Mouse (Mus musculus) G1E-ER4 (cell line): ENCODE results near the gene Wfdc3. TPM values are rescaled to one million over a fixed set of nuclear protein-coding genes. Genes with fewer than 3 reads are reported as not detected.

Source experiments
- GATA1 ChIP-seq: IDR thresholded peaks from one replicate; pipeline ENCODE4 v1.8.0; 2012; ENCODE audit warnings: low read length, inconsistent platforms
- polyA plus RNA-seq: library from polyadenylated mRNA; stranded (reverse); fragments of >175 nt; gene quantifications from 2 replicates; pipeline ENCODE4 v1.2.3, GENCODE M21; 2012

Gene Wfdc3
- polyA plus RNA-seq, 1 experiment, result 0.03 TPM

DNA sequence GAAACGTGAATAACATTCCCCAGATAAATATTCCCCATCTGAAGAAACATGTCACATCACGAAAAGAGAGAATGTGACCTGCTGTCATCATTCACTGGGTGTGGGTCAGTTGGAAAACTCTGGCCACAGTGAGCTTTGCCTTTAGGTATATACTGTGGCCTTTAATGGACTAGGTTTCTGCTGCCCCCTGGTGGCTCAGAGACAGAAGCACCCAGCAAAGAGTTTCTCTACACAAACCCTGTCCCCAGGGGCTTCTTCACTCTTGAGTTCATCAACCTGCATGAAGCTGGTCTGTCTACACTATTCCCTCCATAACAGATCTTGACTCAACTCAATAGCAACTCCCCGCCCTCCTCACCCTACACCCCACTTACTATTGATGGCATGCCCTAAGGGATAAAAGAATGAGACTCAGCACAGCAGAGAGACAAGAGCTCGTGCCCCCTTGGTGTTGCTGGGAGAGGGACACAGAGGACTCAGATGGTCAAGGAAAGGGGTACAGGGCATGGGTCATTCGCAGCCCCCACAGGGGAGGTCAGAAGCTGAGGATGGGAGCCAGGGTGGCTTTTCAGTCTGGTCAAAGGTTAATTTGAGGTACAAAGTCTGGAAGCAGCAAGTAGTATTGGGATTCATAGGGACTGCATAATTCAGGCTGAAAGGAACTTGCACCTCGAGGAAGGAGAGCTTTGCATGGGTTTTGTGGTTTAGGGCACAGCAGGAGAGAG is 19.7 kb downstream of the Wfdc3 start:
- no peak for TF ChIP-seq GATA1

DNA sequence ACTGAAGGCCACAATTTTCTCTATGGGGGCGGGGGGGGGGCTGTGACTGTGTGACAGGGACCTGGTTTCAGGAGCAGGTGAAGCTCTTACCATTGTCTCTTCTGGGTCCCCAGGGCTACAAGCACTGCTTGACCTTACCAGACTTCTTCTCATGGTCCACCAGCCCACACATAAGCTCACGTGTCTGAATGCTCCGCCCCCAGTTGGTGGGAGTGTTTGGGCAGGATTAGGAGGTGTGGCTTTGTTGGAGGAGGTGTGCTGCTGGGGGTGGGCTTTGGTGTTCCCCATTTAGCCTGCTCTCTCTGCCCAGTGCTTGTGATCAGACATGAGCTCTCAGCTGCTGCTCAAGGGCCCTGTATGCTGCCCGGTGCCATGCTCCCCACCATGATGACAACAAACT is 22.5 kb downstream of the Wfdc3 start:
- no peak for TF ChIP-seq GATA1

DNA sequence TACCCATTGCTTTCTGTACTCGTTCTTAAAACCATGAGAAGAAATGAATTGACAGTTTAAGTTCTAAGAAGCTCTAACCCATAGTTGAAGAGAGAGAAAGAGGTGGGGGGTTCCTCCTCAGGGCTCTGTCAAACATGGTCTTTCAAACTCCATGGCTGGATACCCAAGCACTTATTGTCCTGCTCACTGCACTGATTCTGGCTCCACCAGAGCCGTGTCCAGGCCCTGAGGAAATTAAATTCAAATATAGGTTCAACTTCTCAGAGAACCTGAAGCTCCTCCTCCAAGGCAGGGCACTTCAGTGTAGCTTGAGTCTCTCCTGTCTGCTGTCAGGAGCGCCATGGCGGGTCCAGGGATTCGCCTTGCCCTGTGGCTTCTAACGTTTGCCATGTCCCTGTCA is 30.7 kb downstream of the Wfdc3 start, which contains the start of gene Spint5:
Spint5 (plus strand) TSS at position 301 of the 400 bp plus-strand sequence.
- TF ChIP-seq GATA1, result no peak

DNA sequence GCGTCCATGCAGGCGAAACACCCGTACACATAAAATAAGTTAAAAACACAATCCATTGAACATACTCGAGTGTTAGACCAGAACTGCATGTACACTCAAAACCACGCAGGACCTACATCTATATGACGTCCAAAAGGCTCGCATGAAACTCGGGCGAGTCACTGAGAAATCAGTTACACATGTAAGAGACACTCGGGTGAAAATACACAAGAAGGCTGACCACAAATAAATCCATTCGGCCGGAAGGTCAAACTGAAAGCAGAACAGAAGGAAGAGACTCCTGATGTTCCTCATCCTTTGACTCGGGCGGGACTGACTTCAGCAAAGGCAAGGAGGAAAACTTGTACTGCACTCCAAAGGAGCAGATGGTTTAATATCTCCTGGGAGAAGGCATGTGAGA is 39.7 kb downstream of the Wfdc3 start:
- TF ChIP-seq GATA1, result no peak

DNA sequence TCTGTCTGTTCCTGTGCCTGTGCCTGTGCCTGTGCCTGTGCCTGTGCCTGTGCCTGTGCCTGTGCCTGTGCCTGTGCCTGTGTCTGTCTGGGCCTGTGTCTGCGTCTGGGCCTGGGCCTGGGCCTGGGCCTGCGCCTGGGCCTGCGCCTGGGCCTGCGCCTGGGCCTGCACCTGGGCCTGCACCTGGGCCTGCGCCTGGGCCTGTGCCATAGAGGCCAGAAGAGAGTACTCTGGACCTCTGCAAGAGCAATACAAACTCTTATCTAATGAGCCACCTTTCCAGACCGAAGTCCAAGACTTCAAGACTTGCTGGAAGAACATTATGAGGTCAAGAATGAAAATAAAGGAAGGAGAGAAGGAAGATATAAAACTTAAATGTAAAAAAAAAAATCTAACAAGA is 40.4 kb downstream of the Wfdc3 start:
- TF ChIP-seq GATA1, result no peak

DNA sequence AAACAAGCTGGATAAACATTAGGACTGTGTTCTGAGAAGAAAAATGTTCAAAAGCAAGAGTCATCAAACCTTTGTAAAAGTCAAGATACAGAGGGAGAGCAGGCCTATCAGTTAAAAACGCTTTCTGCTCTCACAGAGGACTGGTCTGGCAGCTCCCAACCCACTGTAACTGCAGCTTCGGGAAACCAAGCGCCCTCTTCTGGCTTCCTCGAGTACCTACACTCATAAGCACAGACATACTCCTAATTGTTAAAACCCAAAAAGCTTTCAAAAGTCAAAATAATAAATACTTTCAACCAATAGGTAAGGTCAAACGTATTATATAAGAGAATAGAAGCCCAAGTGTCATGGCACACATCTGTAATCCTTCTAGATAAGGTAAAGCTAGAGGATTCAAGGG is 41.5 kb downstream of the Wfdc3 start:
- TF ChIP-seq GATA1, result no peak

DNA sequence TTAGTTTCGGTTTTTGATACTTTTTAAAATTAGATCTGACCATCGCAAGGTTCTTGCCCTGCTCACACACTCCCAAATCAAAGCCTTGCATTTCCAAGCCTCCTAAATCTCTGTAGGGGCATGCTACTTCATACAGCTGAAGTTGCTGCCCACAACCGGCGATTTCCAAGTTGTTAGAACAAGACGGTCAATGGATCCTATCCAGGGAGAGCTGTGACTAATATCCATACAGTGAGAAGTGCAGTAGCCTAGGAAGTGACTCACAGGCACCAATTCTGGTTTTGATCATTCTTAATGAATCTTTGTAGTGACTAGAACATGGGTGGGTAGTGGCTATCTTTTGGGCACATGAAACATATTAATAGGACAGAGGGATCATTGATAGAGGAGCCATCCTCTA is 44.0 kb downstream of the Wfdc3 start:
- no peak for TF ChIP-seq GATA1

DNA sequence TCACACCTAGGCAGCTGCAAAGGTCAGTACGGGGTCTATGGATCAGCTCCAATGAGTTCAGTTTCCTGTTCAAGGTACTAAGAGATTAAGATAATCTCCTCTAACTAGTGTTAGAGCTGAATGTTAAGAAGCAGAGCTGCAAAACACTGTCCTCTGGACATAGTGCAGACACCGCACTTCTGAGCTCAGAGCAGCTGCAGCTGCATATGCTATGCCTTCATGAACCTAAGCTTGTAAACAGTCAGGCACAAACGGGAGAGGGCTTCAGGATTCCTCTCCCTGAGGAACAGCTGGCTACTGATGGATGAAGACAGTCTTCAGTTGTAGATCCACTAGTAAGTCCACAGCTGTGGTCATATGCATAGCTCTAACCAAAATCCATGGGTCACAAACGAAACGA is 44.8 kb downstream of the Wfdc3 start:
- TF ChIP-seq GATA1, result no peak

DNA sequence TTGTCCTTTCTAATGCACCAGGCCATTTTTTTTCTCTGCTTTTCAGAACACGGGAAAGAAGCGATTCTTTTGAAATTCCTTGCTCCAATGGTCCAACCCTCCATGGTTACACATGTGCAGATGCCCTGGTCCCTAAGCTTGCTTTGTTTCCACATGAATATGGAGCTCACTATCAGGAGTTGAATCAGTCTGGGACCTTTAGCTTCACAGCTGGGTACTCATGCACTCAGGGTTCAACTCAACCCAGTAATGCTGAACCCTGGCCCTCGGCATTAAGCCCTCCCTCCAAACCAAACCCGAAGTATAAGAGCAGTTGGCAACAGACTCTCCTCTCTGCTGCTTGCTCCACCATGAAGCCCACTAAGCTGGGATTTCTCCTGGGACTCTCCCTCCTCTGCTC is 47.5 kb downstream of the Wfdc3 start, which contains the start of gene Spint4:
Spint4 (plus strand) TSS at position 301 of the 400 bp plus-strand sequence.
- no peak for TF ChIP-seq GATA1

DNA sequence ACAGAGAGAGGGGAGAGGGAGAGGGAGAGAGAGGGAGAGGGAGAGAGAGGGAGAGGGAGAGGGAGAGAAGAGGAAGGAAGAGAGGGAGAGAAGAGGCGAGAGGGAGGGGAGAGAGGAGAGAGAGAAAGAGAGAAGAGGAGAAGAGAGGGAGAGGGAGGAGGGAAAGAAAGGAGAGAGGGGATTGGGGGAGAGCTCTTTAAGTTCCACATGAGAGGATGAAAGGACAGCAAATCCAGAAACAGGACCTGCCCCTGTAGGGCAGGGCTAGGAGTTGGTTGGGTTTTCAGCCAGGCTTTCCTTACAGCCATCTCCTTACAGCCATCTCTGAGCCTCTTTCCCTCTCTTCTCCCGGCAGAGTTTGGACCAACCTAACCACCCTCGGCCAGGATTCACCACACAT is 60.9 kb downstream of the Wfdc3 start, which contains the start of gene Wfdc13:
Wfdc13 (plus strand) TSS at position 301 of the 400 bp plus-strand sequence.
- TF ChIP-seq GATA1, result no peak

Other genes with a start within 250 kb of the Wfdc3 start
- gene Pigt, start 248.4 kb downstream of the Wfdc3 start, polyA plus RNA-seq, result 118 and 139 TPM in 2 replicates
- not detected in 2 replicates for gene Wfdc2, start 183.5 kb downstream of the Wfdc3 start, polyA plus RNA-seq
- gene Spint3, start 172.5 kb downstream of the Wfdc3 start, polyA plus RNA-seq, result not detected in 2 replicates
- not detected in 2 replicates for gene Wfdc6a, start 160.5 kb downstream of the Wfdc3 start, polyA plus RNA-seq
- not detected in 2 replicates for gene Eppin, start 152.3 kb downstream of the Wfdc3 start, polyA plus RNA-seq
- gene Wfdc6b, start 132.4 kb downstream of the Wfdc3 start, polyA plus RNA-seq, result not detected in 2 replicates
- not detected in 2 replicates for gene Wfdc8, start 132.3 kb downstream of the Wfdc3 start, polyA plus RNA-seq
- not detected in 2 replicates for gene Wfdc16, start 107.1 kb downstream of the Wfdc3 start, polyA plus RNA-seq
- gene Wfdc10, start 89.9 kb downstream of the Wfdc3 start, polyA plus RNA-seq, result not detected in 2 replicates
- not detected in 2 replicates for gene Wfdc9, start 89.3 kb downstream of the Wfdc3 start, polyA plus RNA-seq
- not detected in 2 replicates for gene Wfdc11, start 71.8 kb downstream of the Wfdc3 start, polyA plus RNA-seq
- not detected in 2 replicates for gene Wfdc13, start 60.8 kb downstream of the Wfdc3 start, polyA plus RNA-seq
- gene Spint4, start 47.4 kb downstream of the Wfdc3 start, polyA plus RNA-seq, result not detected in 2 replicates
- not detected in 2 replicates for gene Spint5, start 30.6 kb downstream of the Wfdc3 start, polyA plus RNA-seq
- gene Dnttip1, start 52 bp upstream of the Wfdc3 start, polyA plus RNA-seq, result 131 and 212 TPM in 2 replicates
- 170 and 261 TPM in 2 replicates for gene Ube2c, start 24.0 kb upstream of the Wfdc3 start, polyA plus RNA-seq
- gene Tnnc2, start 34.0 kb upstream of the Wfdc3 start, polyA plus RNA-seq, result not detected in 2 replicates
- 3.9 and 5.2 TPM in 2 replicates for gene Snx21, start 39.9 kb upstream of the Wfdc3 start, polyA plus RNA-seq
- 34.2 and 58.7 TPM in 2 replicates for gene Acot8, start 59.0 kb upstream of the Wfdc3 start, polyA plus RNA-seq
- 1.6 TPM in 2 replicates for gene Zswim3, start 59.2 kb upstream of the Wfdc3 start, polyA plus RNA-seq
- gene Zswim1, start 76.8 kb upstream of the Wfdc3 start, polyA plus RNA-seq, result 29.9 and 31.4 TPM in 2 replicates
- not detected in 2 replicates for gene Spata25, start 82.6 kb upstream of the Wfdc3 start, polyA plus RNA-seq
- 12.4 and 46.9 TPM in 2 replicates for gene Ctsa, start 86.9 kb upstream of the Wfdc3 start, polyA plus RNA-seq
- gene Neurl2, start 87.5 kb upstream of the Wfdc3 start, polyA plus RNA-seq, result 0.08 TPM in 1 of 2 replicates, not detected in the other
- gene Pltp, start 111.8 kb upstream of the Wfdc3 start, polyA plus RNA-seq, result not detected in 2 replicates
- gene Pcif1, start 133.4 kb upstream of the Wfdc3 start, polyA plus RNA-seq, result 110 and 119 TPM in 2 replicates
- gene Zfp335, start 165.8 kb upstream of the Wfdc3 start, polyA plus RNA-seq, result 58.2 and 59.2 TPM in 2 replicates
- 0.03 and 0.05 TPM in 2 replicates for gene Mmp9, start 194.8 kb upstream of the Wfdc3 start, polyA plus RNA-seq
- gene Slc12a5, start 214.9 kb upstream of the Wfdc3 start, polyA plus RNA-seq, result 0.31 and 0.41 TPM in 2 replicates